Mouse (Mus musculus) heart, postnatal 10 days (tissue): ENCODE measurements around the gene Galntl6. TPM values are rescaled to one million over a fixed set of nuclear protein-coding genes. Genes with fewer than 3 reads are reported as not detected.

Experiments
- DNase-seq, 2 experiments: peaks; one replicate each; pipeline ENCODE4 v3.0.0; 2021
- intact Hi-C: fragments of 180-260 bp; cut with DNase I; formaldehyde crosslinking; loops from one replicate; pipeline ENCODE4 v1.15.1; 2025
- total RNA-seq, 2 experiments: library from RNA; stranded (reverse); gene quantifications; 2 replicates each; pipeline ENCODE4 v1.2.3; 2021

Galntl6 gene
- total RNA-seq, 2 experiments from 2014 or later, result not detected

DNA sequence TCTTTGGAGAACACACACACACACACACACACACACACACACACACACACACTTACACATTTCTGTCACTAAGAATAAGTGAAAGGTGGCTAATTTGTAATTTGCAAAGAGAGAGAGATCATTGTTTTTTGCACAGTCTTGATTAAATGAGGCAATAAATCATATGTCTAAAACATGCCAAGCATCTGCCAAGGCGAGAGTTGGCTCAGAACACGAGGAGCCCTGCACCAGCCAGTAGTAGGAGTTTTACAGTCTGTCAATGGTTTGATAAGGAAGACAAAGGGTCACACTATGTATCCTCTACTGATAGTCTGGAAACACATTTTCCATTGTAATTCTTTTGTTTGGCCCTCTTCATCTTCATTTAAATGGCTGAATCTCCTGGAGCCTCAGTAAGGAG, 938.3 kb downstream of the Galntl6 start:
- DNase-seq, result no peak
- intact Hi-C loops, result no loop called here

DNA sequence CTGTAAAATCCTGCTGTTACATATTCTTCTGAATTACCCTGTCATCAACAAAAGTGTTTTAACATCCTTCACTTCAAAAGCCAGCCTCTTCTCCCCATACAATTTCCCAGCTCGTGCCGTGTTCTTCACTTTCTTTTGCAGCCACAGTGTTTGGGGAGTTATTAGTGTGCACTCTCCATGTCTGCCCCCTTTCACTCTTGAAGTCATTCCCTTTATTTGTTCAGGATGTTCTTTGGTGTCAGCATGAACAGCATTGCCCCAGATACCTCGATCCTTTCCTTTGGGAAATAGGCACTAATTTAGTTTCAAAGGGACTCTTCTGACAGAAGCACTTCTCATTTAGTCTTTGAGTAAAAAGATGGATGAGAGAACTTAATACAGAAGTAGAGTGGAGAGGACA, 939.6 kb downstream of the Galntl6 start:
- no peak for DNase-seq
- intact Hi-C loops, result no loop called here

DNA sequence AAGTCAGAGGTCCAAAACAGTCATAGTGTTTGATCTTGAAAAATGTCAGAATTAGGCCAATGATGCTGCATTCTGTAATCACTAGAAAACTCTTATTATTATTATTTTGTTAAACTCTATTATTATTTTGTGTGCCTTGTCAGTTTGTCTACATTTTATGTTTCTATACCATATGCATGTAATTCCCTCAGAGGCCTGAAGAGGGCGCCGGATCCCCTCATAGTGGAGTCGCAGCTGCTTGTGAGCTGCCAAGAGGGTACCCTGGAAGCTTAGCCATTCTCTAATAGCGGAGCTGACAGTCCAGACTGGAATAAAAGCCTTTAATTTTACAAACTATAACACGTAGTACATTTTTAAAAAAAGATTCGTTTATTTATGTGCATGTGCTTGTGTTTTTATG, 945.8 kb downstream of the Galntl6 start:
- no peak for DNase-seq
- intact Hi-C loops, result no loop called here

DNA sequence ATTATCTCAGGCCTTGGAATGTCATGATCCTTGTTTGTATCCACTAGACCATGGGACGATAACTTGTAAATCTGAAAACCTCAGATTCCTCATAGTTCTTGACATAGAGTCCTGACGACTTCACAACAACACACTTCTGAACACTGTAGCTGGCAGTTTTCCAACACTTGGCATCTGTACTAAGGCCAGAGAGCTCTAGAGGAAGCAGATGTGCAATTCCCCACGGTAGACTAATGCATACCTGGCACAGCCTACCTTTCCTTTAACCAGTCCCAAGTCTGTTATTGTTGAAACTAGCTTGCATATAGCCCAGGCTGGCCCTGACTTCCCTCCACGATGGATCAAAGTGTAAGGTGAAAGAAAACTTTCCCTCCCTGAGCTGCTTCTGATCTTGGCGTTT, 946.9 kb downstream of the Galntl6 start:
- DNase-seq, result no peak
- intact Hi-C loops, result no loop called here

DNA sequence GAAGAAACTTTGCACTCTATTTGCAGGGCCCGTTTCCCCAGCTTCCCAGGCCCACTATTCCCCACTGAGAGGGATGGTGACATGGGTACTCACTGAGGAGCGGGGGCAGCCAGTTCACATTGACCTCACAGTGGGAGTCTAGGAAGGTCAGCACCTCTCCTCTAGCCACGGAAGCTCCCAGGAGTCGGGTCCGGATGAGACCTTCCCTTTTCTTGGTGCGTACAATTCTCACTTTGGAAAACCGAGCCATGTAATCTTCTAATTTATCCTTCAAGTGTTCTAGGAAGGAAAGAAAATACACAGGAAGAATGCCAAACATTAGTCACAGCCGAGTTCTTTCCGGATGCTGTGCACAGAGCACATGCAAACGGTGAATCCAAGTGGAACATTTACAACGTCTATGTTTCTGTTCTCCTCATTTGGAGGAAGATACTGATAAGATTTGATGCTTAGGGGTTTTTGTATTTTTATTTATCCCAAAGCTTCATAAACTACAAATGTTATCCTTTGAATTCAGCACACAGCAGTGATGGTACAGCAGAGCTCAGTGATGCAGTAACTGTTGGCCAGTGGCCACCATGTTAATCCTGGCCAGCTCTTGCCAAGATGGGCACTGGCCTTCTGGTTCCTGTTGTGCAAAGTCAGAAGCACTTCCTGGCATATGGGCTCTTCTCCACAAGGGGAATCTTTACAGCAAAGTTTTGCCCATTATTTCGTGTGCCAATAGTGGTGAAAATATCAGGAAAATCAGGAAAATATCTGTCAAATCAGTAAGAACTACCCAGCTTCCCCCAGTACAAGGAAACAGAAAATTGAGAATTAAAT, 949.9 kb downstream of the Galntl6 start:
- DNase-seq, result peak in 1 of 2 experiments; percentile 6
- intact Hi-C loops, result no loop called here

DNA sequence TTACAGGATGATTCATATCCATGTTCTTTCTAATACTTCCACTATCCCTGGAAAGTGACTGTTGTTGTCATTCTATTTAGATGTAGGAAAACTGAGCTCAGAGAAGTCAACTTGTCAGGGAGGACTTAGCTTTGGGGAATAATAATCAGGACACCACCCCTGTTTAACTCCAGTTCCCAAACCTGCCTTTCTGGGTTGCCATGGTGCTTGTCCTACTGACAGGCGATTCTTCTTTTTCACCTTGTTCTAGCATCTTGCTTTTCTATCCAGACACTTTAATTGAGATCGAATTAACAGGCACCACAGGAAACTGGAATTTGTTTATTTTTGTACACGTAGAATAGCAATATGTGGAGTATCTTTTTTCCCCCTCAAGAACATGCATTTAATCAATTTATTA, 953.3 kb downstream of the Galntl6 start:
- intact Hi-C loops, result no loop called here
- DNase-seq, result no peak

DNA sequence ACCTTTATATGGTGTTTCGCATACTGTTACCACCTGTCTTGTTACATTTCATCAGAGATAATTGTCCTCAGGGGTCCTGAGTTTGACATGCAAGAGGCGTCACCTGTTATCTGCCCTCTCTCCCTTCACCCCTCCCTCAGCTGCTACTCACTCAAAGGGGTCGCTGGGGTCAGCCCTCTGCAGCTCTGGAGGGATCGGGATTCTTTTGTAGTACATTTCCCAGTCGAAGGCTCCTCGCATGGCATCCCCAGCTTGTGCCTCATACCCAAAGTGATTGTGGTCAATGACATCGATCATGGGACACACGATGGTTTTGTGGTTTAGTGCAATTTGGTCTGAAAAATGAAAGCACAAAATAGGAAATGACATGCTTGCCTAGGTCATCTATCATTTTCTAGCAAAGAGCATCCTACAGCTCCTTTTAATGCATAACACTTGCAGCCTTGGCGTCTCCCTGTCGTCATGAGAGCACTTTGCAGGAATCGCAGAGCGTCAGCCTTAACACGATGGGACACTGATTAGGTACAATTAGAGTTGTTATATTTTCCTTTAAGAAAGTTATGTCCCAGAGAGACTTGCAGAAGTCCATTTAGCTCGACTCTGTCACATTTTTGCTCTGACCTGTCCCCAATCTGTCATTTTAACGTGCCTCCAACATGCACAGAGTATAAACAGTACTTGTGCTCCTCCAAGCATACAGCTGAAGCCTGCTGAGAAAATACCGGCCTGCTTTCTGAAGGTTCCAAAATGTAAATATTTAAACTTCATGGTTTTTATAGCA, 954.1 kb downstream of the Galntl6 start:
- intact Hi-C loops, result no loop called here
- no peak for DNase-seq

DNA sequence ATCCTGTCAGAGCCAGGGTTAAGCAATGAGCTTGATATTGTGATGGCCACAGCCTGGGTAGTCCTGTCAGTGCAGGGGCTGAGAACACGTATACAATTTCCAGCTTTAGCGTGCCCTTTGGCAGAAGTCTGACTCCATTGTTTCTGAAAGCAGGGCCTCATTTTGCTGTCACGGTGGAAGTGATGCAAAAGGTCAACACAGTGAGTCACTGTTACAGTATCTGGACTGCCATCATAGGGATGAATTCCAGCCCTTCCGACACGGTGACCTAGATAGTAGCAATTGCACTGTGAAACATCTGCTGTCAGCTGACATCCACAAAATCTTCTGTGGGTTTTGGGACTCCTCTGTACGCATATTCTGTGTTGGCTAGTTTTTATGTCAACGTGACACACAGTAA, 956.9 kb downstream of the Galntl6 start:
- intact Hi-C loops, result no loop called here
- DNase-seq, result no peak

DNA sequence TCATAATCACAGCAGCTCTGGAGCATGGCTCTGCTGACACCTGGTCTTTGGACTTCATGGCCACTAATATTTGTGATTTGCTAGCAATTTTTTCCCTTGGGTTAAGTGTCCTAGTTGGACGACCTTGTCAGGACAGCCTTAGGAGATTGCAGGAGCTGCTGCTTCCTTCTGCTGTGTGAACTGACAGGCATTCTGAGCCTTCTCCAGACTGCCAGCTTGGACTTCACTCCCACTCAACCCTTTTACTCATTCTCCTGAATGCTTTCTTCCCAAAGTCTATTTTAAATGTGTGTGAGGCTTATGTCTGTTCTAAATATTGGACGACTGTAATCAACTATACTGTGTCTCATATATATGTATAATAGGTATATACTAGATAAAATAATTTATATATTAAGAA, 971.3 kb downstream of the Galntl6 start:
- no peak for DNase-seq
- intact Hi-C loops, result no loop called here

DNA sequence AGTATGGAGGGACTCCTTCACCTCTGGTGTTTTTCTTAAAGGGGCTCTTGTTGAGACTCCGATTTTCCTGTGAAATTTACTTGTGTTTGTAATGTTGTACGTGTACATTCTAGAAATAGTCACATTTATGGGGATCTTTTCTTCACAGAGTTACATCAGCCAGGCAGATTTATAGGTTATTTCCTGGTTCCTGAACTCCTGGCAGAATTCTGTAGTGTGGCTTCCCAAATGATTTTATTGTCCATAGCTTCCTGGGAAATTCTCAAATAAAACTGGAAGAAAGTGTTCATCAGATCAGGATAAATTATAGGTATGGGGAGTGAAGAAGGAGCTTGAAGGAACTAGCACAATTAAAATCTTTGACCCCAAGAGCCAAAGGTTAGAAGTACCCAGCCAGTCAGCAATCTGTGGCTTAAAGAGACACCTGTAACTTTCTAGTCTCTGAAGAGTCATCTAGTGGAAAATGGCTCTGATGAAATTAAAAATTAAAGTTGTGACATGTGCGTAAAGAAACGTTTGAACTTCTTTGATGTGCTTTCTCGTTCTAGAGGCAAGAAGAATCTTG, 972.5 kb downstream of the Galntl6 start:
- DNase-seq, result no peak
- intact Hi-C loops, result no loop called here

DNA sequence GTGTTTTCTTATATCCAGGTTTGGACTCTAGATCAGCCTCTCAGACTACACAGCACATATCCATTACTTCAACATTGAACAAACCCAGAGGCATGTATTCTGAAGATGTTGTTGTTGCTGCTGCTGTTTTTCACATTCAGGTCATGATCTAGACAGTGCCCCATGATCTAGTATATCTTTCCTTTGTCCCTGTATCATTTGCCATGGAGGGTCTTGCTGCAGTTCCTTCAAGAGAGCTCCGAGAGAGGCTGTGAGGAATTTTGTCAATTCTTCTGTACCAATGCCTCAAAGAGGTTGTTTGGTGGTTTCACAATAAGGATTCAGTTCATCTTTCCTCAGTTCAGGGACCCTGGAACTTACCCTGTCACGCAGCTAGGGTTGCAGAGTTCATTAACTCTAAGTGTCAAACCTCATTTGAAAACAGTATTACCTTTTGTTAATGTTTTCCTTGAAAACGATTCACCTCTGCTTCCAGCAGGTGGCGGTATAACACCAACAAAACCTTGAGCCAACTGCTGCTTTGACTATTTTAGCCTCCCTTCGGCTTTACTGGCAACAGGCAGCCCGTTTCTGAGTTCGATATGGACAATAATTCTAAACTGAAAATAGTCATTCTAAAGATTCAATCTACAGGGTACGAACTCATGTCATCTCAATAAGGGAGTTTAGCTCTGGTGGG, 973.1 kb downstream of the Galntl6 start:
- intact Hi-C loops, result no loop called here

DNA sequence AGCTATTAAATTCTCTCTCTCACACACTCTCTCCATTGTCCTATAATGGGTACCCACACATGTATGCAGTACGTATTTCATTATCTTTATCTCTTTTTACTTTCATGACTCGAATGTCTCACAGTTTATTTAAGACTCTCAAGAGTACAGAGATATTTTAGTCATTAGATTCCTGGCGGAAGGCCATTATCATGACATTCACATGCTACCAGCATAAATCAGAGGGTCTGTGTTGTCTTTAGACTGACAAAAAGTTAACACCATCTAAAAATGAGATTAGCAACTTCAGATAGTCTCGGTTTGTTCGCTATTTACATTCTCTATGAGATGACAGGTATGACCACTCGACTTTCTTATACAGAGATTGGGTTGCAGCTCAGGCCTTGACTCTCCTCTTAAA, 985.4 kb downstream of the Galntl6 start:
- DNase-seq, result peak in 1 of 2 experiments; percentile 4
- intact Hi-C loops, result no loop called here

More for the DNA sequence above, 973.1 kb downstream of the Galntl6 start:
- peak; percentile 57 to 68 for DNase-seq

DNA sequence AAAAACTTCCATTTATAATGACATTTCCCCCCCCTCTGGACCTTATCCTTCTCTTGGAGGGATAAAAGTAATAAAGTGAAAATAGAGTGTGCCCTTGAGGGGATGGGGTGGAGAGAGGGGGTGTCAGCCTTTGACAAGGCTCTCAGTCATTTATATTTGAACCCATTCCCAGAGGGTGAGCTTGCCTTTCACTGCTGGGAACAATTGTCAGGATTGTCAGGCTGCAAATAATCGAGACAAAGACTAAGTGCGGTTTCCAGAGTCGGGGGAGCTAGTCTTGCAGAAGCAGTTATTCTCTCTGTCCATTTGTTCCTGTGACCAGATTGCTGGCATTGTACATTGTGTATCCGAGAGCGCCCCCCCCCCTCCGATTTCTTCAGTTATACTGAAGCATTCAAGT, 988.9 kb downstream of the Galntl6 start:
- intact Hi-C loops, result no loop called here
- no peak for DNase-seq

DNA sequence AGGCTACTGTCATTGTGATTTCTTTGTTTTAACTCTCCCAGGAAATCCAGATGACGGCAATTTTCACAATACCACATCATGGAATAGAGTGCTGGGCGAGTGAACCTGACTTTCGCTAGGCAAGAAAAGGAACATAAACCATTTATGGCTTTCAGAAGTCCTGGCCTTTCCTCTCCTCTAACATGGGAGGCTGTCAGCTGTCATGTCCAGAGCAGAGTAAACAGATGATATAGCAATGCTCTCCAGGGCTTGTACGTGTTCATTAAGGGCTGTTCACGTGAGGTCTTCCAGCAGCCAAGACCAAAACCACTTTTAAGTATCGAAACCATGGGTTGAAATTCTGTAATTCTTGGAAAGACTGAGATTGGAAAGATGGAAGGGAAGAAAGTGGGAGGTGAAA, 989.3 kb downstream of the Galntl6 start:
- intact Hi-C loops, result no loop called here
- DNase-seq, result no peak

DNA sequence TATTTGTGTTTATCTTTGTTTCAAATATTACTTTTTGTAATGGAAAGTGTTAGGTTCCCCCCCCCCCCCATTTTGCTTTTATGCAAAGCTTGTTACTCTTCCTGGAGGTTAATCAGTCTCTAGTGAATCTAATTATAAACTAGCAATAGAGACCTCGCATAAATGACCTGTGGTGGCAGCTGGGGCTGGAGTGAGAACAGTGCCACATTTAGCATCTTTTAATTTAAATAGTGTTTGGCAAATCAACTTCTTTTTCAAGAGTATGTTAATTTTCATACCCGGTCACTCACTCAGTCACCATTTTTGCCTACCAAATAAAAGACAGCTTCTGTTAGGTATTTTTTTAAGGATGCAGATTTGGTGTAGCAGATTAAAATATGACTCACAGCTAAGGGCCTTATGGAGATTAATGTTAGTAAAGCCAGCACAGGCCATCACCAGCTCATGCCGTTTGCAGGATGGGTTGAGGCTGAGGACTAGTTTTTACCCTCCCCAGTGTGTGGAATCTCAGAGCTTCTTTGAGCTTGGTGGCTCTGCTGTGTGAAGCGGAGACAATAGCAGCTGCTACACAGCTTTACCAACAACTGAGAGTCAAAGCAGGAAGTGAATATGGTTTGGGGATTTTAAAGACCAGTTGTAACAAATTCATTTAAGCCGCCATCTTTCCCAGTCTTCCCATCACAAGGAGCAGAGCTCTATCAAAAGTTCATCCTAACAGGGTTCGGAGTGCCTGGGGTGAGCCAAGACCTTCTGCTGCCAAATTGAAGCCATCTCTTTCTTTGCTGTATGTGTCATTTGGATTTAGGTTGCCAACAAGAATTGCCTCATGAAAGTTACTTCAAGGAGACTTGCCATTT, 990.0 kb downstream of the Galntl6 start:
- intact Hi-C loops, result no loop called here
- DNase-seq, result no peak

DNA sequence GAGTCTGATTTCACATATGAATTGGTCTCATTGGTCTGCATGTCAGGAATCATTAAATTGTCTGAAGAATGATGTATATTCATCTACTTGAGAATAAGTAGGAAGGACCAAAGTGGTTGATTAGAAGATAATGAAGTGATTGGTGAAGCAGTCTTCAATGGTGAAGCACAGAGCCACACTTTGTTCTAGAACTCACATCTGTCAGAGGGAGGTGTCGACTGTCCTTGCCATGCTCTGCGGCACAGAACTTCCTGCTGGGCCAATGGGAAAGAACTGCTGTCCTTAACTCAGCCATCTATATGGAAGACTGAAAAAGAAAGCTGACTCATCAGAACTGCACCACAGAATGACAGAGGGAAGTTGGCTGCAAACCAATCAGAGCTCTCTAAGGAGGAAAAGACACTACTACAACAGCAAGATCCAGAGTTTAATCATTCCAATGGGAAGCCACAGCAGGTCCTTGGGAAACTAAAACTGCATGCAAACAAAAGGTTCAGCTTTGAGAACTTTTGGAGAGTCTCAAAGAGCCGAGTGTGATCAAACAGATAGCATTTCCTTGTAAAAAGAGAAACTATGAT, 992.0 kb downstream of the Galntl6 start:
- intact Hi-C loops, result no loop called here
- no peak for DNase-seq

DNA sequence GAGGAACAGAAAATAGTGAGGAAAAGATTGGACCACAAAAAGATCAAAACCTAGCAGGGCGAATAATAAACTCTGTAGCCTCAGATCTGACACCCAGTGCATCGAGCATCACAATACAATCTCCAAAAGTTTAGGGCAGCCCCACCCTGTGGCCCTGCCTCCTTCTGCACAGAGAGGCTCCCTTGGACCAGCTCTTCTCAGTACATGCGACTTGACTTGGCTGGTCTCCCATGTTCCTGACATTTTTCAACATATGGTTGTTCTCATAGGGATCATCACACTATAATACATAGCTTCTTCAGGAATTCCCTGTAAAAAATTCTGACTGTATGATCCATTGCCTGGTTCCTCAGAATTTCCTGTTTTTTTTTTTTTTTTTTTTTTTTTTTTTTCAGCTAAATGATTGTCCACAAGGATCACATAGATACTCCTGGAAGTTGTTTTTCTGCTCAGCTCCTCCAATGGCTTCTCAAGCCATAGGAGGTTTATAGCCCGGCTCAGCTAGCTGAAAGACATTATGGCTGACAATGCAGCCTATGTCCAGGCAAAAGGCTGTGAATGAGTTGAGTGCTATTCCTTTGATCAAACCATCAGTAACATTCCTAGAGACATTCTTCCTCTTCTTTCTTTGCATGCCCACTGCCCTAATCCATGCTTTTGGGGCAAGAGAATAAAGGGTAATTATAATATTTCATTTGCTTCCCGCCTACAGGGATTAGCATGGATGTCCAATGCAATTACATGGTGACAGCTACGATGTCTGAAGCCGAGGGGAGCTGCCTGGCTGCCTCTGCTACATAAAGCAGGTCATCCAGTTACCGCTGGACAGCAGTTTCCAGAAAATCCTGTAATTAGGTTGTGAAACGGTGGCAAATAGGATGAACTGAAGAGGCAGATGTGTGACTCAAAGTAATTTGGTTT, 993.5 kb downstream of the Galntl6 start:
- DNase-seq, result no peak
- intact Hi-C loops, result no loop called here

DNA sequence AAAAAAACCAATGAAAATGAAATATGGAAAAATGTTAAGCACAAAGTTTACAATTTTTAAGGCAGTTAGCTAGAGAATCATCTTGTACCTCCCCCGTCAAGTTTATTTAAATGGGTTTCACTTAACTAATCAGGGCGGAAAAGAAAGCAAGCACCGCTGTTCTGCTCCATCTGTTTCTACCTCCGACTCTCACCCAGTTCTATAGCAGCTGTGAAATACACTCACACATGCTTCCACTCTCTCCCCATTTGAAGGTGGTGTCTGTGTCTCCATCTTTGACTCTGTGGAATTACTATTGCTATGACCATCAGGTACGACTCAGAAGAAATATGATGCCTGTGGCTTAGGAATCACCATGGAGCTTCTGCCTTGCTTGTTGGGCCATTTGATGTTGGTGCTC, 1019.1 kb downstream of the Galntl6 start:
- no peak for DNase-seq
- intact Hi-C loops, result no loop called here

DNA sequence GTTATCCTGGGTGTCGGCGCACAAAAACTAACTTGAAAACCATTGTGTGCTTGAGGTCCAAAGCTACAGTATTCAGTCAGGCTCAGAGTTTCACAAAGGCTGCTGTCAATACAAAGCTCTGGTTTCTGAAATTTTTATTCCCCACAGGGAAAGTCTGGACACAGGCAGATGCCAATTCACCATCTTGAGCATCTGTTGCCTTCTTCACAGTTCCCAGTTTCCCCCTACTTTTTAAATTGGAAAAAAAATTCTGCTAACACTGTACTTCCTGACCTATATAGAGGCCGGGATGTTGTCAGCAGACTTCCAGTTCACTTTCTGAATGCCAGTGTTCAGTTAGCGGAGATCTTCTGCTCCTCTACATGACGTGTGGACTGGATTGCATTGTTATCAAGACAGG, 1020.3 kb downstream of the Galntl6 start:
- no peak for DNase-seq
- intact Hi-C loops, result no loop called here
